Mouse (Mus musculus) thymus, postnatal 14 days (tissue): Measurements from ENCODE around the gene Trim44.
A peak's percentile ranks its signal among the peaks of the same experiment; 100 is the strongest.

Experiments used
- DNase-seq: peaks from one replicate; pipeline ENCODE4 v3.0.0; 2021

Trim44 gene

GRCm38 (mm10) chr2:102282081-102282480 is 125.5 kb downstream of the Trim44 start:
- no peak for DNase-seq

- no peak for DNase-seq
These were observed 127.8 kb downstream of the Trim44 start for GRCm38 (mm10) chr2:102279779-102280178.

GRCm38 (mm10) chr2:102277946-102278345 is 129.7 kb downstream of the Trim44 start:
- DNase-seq, result peak; percentile 50

GRCm38 (mm10) chr2:102273280-102273679 is 134.3 kb downstream of the Trim44 start:
- no peak for DNase-seq

GRCm38 (mm10) chr2:102267582-102268339 is 139.9 kb downstream of the Trim44 start:
- DNase-seq, result no peak

DNA sequence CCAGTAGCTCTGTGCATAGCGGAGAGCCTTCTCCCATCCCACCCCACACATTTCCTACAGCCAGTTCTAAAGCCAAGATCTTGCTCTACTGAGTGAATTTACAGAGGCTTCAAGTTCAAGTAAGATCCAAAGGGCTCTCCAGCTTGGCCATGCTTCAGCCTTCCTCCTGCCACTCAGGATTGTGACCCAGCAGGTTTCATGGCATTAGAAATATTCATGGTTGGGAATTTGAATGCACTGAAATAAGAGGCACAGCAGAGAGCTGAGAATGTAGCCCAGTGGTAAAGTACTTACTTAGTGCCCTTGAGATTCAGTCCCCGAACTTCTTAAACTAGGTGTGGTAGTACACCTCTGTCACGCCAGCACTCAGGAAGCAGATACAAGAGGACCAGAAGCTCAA is 140.7 kb downstream of the Trim44 start:
- no peak for DNase-seq

- DNase-seq, result peak; percentile 90
These were observed 148.5 kb downstream of the Trim44 start for GRCm38 (mm10) chr2:102259139-102259538.

- no peak for DNase-seq
These were observed 148.9 kb downstream of the Trim44 start for GRCm38 (mm10) chr2:102258682-102259081.

GRCm38 (mm10) chr2:102257964-102258605 is 149.5 kb downstream of the Trim44 start:
- DNase-seq, result peak; percentile 51

DNA sequence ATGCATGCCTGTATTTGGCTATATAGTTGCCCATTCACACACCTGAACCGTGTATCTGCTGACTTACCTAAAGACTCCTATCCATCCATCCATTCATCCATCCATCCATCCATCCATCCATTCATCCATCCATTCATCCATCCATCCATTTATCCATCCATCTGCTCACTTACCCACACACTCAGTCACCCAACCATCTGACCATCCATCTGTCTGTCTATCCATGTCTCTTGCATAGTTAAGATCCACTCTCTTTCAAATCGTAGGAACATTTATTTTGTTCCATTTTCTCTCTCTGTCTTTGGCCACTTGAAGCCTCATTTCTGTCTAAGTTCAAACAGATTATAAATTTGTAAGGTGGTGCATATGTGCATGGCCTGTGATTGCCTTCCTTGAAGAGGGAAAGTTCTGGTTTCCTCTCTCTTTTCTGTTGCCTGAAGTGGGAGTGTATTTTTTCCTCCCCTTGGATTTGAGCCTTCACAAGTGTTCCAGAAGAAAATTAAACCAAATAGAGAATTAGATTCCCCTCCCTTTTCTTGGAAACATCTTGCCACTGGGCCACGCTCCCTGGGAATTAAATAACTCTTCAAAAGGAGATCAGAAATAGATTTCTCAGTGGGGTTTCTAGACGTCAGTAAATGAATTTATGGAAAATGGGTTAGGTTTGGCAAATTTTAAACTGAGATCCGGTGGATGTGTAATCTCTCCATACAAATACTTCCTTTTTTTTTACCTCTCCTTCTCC is 150.9 kb downstream of the Trim44 start:
- no peak for DNase-seq

GRCm38 (mm10) chr2:102256100-102256499 is 151.5 kb downstream of the Trim44 start:
- peak; percentile 39 for DNase-seq

- no peak for DNase-seq
These were observed 154.4 kb downstream of the Trim44 start for GRCm38 (mm10) chr2:102253204-102253603.

- DNase-seq, result no peak
These were observed 155.0 kb downstream of the Trim44 start for GRCm38 (mm10) chr2:102252651-102253050.
